In the genomic region with DNA sequence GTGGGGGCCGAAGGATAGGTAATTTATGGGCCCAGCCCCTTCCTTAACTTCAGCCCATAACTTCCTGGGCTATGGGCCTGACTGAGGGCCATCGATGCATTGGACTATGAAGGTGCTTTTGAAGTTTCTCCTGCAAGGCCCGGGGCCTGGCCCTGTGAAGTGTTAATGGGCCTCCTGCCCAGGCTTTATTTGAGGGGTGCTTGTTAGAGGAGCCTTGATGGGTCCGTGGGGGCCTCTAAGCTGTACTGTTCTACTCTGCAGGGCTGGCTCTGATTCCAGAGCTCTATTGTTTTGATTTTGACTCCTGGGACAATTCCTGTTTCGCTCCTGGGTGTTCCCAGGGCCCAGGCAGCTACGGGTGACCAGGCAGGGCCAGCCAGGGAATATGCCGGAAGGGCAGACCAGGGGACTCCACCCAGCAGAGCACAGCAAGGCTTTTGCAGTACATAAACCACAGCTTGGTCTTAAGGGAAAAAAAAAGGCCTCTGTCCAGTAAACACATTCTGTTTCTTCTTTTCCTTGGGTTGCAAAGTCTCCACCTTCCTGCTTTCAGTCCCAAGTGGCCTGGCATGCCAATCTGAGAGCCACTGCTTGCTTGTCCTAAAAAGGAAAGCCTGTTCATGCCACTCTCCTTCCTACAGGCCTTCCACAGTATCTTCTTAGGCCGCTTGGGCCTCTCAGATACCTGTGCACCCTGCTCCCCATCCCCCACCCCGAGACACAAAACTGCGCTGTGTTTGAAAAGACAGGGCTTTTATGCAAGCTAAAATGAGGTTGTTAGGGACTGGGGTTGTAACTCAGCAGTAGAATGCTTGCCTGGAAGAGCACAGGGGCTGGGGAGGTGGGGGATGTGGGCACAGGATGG, we compare ENCODE assay signal across 8 mouse cellular contexts. TPM values are rescaled to one million over a fixed set of nuclear protein-coding genes. Genes with fewer than 3 reads are reported as not detected.
A peak's percentile ranks its signal among the peaks of the same experiment; 100 is the strongest.
DNase-seq lines count a peak whose midpoint lies in the region; ATAC-seq and TF ChIP-seq lines count a peak whose summit lies in the region.

No protein-coding gene starts in this region.

- H3K9me3 ChIP-seq in hindbrain, postnatal 0 days (ENCODE audit: low read length) = no peaks in the 10 kb centered on the region

- H3K27ac ChIP-seq in hindbrain, postnatal 0 days = peak overlapping the region; percentile 21

- WGBS in hindbrain, postnatal 0 days = 30% methylated on average over 10 of the region's 10 CpGs
- 31% methylated on average over 10 of the region's 10 CpGs for WGBS in lung, adult 2 months

- no peaks in the 10 kb centered on the region for H3K27me3 ChIP-seq in hindbrain, postnatal 0 days (ENCODE audit: insufficient read depth, low read length)

- H3K4me1 ChIP-seq in hindbrain, postnatal 0 days (ENCODE audit: insufficient read depth, low read length) = peaks cover 15% of the 10 kb centered on the region; the same call in 1 of the 2 replicates
- H3K4me1 ChIP-seq in lung, adult 2 months (ENCODE audit: control insufficient read depth, insufficient read depth, low read length) = peaks cover 19% of the 10 kb centered on the region

- DNase-seq in adrenal gland, adult 2 months = peak; percentile 63
- no peak for DNase-seq in adrenal gland, postnatal 4 days (ENCODE audit: low spot score in 2 of 2)
- DNase-seq in forelimb bud, embryonic 11.5 days (ENCODE audit: low read depth, low spot score) = peak; percentile 73
- DNase-seq in hindbrain, postnatal 0 days (ENCODE audit: low spot score) = no peak
- peak; percentile 22 for DNase-seq in lung, adult 2 months
- DNase-seq in left cerebral cortex, adult 9 months (ENCODE audit: low spot score in 2 of 2) = no peak
- DNase-seq in thymus, postnatal 4 days = no peak

- peak; percentile 41; the same call in 1 of the 2 replicates for ATAC-seq in hindbrain, postnatal 0 days
- ATAC-seq in erythroblast, adult 5-6 weeks (replicated peaks; ENCODE audit: low FRiP score, poor library complexity, severe bottlenecking) = no peak

- no peak for TF ChIP-seq CTCF in hindbrain, postnatal 0 days (IDR thresholded peaks at IDR 0.05; ENCODE audit: low read depth)
- TF ChIP-seq CTCF in lung, adult 2 months (IDR thresholded peaks at IDR 0.05; ENCODE audit: insufficient read depth, low read length) = no peak

- no peak overlapping the region for H3K9ac ChIP-seq in hindbrain, postnatal 0 days (replicated peaks; ENCODE audit: low read length)

- H3K4me2 ChIP-seq in hindbrain, postnatal 0 days (ENCODE audit: low read depth, low read length) = no peak overlapping the region

- no peak for TF ChIP-seq POLR2A in lung, adult 2 months (IDR thresholded peaks at IDR 0.05; ENCODE audit: borderline replicate concordance, extremely low read depth, low read depth, low read length)

- no peaks in the 10 kb centered on the region for H3K36me3 ChIP-seq in hindbrain, postnatal 0 days (ENCODE audit: insufficient read depth, low read length)

- no peak overlapping the region for H3K4me3 ChIP-seq in hindbrain, postnatal 0 days (ENCODE audit: low read length)
- H3K4me3 ChIP-seq in lung, adult 2 months (replicated peaks; ENCODE audit: extremely low read depth, low read depth, low read length) = no peak overlapping the region

RNA-seq across cellular contexts. Expression of a gene that starts 57.5 kb away (rescaled TPM):
- total RNA-seq in adrenal gland, adult 2 months (2021) = 10 to 100 TPM; 40.3 to 70.3 TPM
- 35.2 and 40.2 TPM in 2 replicates for polyA plus RNA-seq in adrenal gland, adult 2 months (2012; rRNA removed)
- total RNA-seq in adrenal gland, postnatal 4 days (2021) = 10 to 100 TPM; 27.7 to 33.0 TPM
- 22.3 and 26.7 TPM in 2 replicates for total RNA-seq in hindbrain, postnatal 0 days (2014; rRNA removed)
- polyA plus RNA-seq in hindbrain, postnatal 0 days (2015; fragmentation: Nextera tagmentation; extraction: Ambion mirVana) = 2.5 and 2.9 TPM in 2 replicates
- 12.6 and 15.7 TPM in 2 replicates for polyA plus RNA-seq in lung, adult 2 months (2012; rRNA removed)
- 1.7 and 7.3 TPM in 2 replicates for total RNA-seq in erythroblast, adult 5-6 weeks (2015; ENCODE audit: low replicate concordance)
- total RNA-seq in erythroblast, adult 5-6 weeks (2017; ENCODE audit: low replicate concordance) = 7.0 and 9.5 TPM in 2 replicates

Comparison
In these comparisons a context has a peak if more than half of its experiments do, and no peak if none do; other contexts are left out.
1. DNase-seq: peak in adrenal gland, adult 2 months (single experiment), forelimb bud, embryonic 11.5 days (single experiment) and lung, adult 2 months (single experiment); none in adrenal gland, postnatal 4 days (0 of 2), hindbrain, postnatal 0 days (single experiment), left cerebral cortex, adult 9 months (0 of 2) and thymus, postnatal 4 days (single experiment).